Mouse (Mus musculus): ENCODE measurements at regions not wholly inside any gene's neighbourhood (a gene's known extent, or its start where the extent isn't known, plus 50 kb on each side); places are given as distances from the start of the nearest gene placed in this dataset.

DNA sequence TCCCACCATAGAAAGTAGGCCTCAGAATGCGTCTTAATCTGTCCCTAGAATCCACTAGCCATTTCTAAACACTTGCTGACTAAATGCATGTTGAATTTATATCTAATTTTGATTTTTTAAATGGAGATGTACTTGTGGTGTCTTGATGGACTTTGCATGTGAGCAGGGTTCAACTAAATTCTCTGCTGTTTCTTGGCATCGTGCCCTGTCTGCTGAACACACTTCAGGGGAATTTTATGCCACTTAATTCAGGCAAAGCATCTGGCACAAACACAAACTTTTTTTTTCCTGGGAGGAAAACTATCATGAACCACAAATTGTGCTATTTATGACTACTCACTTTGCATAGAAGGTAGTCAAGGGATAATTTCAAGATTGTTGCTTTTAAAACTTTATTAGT is 87.7 kb downstream of the Stc2 start:
- no peak for DNase-seq

- DNase-seq: peak in 1 of 2 experiments; percentile 68
Measured at GRCm38 (mm10) chr11:31248467-31248866, 66.2 kb upstream of the Gm17332 start.

Measured in lung, adult 18-20 months (tissue).